Mouse (Mus musculus) kidney, adult 9 months (tissue): ENCODE data around the gene Gm16485.

Experiments
- DNase-seq: peaks from one replicate; pipeline ENCODE4 v3.0.0; 2022

Gm16485 gene

GRCm38 (mm10) chr9:8971491-8971890 lies at the start of gene Gm16485:
Gene Gm16485 (plus strand): TSS chr9:8971791.
- DNase-seq, result no peak

- DNase-seq, result no peak
Observed at GRCm38 (mm10) chr9:8927561-8927960, 44.0 kb upstream of the Gm16485 start.

GRCm38 (mm10) chr9:8937753-8938152 lies 33.8 kb upstream of the Gm16485 start:
- DNase-seq, result no peak

- DNase-seq, result no peak
Observed at GRCm38 (mm10) chr9:8953306-8953705, 18.3 kb upstream of the Gm16485 start.

GRCm38 (mm10) chr9:8964512-8965133 lies 7.0 kb upstream of the Gm16485 start:
- peak; percentile 51 for DNase-seq

GRCm38 (mm10) chr9:8970240-8970639 lies 1.4 kb upstream of the Gm16485 start:
- DNase-seq, result no peak

- DNase-seq, result no peak
Observed at GRCm38 (mm10) chr9:8977775-8978174, 6.2 kb downstream of the Gm16485 start.

- DNase-seq, result no peak
Observed at GRCm38 (mm10) chr9:8982315-8982714, 10.7 kb downstream of the Gm16485 start.

- DNase-seq, result no peak
Observed at GRCm38 (mm10) chr9:8996494-8996893, 24.9 kb downstream of the Gm16485 start.

- DNase-seq, result peak; percentile 7
Observed at GRCm38 (mm10) chr9:9001170-9001569, 29.6 kb downstream of the Gm16485 start.

GRCm38 (mm10) chr9:9015108-9015507 lies 43.5 kb downstream of the Gm16485 start:
- no peak for DNase-seq
